23 mouse cellular contexts compared by ENCODE assay signal in genomic region chr11:77384151-77384550, GRCm38 (mm10).
DNase-seq lines count a peak whose midpoint lies in the region; ATAC-seq and TF ChIP-seq lines count a peak whose summit lies in the region.
"Had no signal": no experiment of that assay in that cellular context is flagged by ENCODE, and none has a peak within 500 bp of the region (broad histone marks: within the 10 kb centered on the region; RNA-seq: fewer than 3 reads in every experiment).

No protein-coding gene starts in this region.

- H3K27me3 ChIP-seq in heart, embryonic 16.5 days (ENCODE audit: control insufficient read depth, insufficient read depth, low read length): no peaks in the 10 kb centered on the region
- no peaks in the 10 kb centered on the region for H3K27me3 ChIP-seq in lung, embryonic 16.5 days (ENCODE audit: control insufficient read depth, insufficient read depth, low read depth, low read length)
- H3K27me3 ChIP-seq: kidney, embryonic 15.5 days; limb, embryonic 13.5 days; liver, embryonic 13.5 days had no signal

- no peak for ATAC-seq in heart, embryonic 16.5 days (replicated peaks; ENCODE audit: extremely low read depth, insufficient read depth, low FRiP score)
- no peak for ATAC-seq in lung, embryonic 16.5 days (ENCODE audit: low read depth)
- ATAC-seq: forebrain, embryonic 16.5 days; hindbrain, embryonic 16.5 days; midbrain, embryonic 16.5 days had no signal

- H3K9me3 ChIP-seq in heart, embryonic 16.5 days (replicated peaks; ENCODE audit: control insufficient read depth, low read length): no peaks in the 10 kb centered on the region
- H3K9me3 ChIP-seq in lung, embryonic 16.5 days (ENCODE audit: control insufficient read depth, low read length): no peaks in the 10 kb centered on the region; the same call in 1 of the 2 replicates
- H3K9me3 ChIP-seq: kidney, embryonic 15.5 days; limb, embryonic 13.5 days; liver, embryonic 13.5 days had no signal

- 44% methylated on average over 3 of the region's 3 CpGs for WGBS in heart, embryonic 16.5 days
- WGBS in lung, embryonic 16.5 days: 30% methylated on average over 3 of the region's 3 CpGs

- no peak for DNase-seq in gastrocnemius, adult 2 months
- no peak for DNase-seq in gastrocnemius, postnatal 4 days (ENCODE audit: low spot score in 2 of 2)
- DNase-seq in heart, adult 8-10 months (ENCODE audit: low spot score): no peak
- DNase-seq in lung, postnatal 4 days: no peak
- peak; percentile 11 for DNase-seq in 3T3-L1 (ENCODE audit: low read depth, low spot score)
- no peak for DNase-seq in cerebellum, postnatal 10 days
- DNase-seq: adrenal gland, postnatal 25 days; cerebellum, adult 18-20 months; cerebellum, postnatal 14 days; kidney, adult 18-20 months; kidney, postnatal 36 days; liver, embryonic 13.5 days; spleen, adult 18-20 months had no signal

- H3K4me3 ChIP-seq in gastrocnemius, adult 2 months: no peak overlapping the region
- H3K4me3 ChIP-seq in heart, embryonic 16.5 days (ENCODE audit: low read length): no peak overlapping the region
- no peak overlapping the region for H3K4me3 ChIP-seq in lung, embryonic 16.5 days (ENCODE audit: low read length)
- H3K4me3 ChIP-seq: erythroblast, embryonic 14.5 days; kidney, embryonic 15.5 days; layer of hippocampus, adult 2 months; limb, embryonic 13.5 days; liver, embryonic 13.5 days; midbrain, embryonic 10.5 days had no signal

- TF ChIP-seq CTCF in gastrocnemius, adult 2 months (IDR thresholded peaks at IDR 0.05): no peak

- intact Hi-C loops in gastrocnemius, adult 2 months (cut with DNase I): no loop called here

- no peak overlapping the region for H3K9ac ChIP-seq in heart, embryonic 16.5 days (ENCODE audit: low read length)
- H3K9ac ChIP-seq in lung, embryonic 16.5 days (ENCODE audit: low read length): no peak overlapping the region
- H3K9ac ChIP-seq: kidney, embryonic 15.5 days; limb, embryonic 13.5 days; liver, embryonic 13.5 days had no signal

- H3K4me1 ChIP-seq in heart, embryonic 16.5 days (ENCODE audit: control insufficient read depth, insufficient read depth, low read length): peaks cover 39% of the 10 kb centered on the region
- peaks cover 27% of the 10 kb centered on the region for H3K4me1 ChIP-seq in lung, embryonic 16.5 days (replicated peaks; ENCODE audit: control insufficient read depth, insufficient read depth, low read length)
- H3K4me1 ChIP-seq: kidney, embryonic 15.5 days; limb, embryonic 13.5 days; midbrain, embryonic 10.5 days had no signal

- peaks cover 4% of the 10 kb centered on the region; the same call in 1 of the 2 replicates for H3K36me3 ChIP-seq in heart, embryonic 16.5 days (ENCODE audit: control insufficient read depth, insufficient read depth)
- 0 out of 2 replicates have a peak, but pooled peaks cover 2% of the 10 kb centered on the region for H3K36me3 ChIP-seq in lung, embryonic 16.5 days (ENCODE audit: control insufficient read depth, insufficient read depth, low read length)
- H3K36me3 ChIP-seq: kidney, embryonic 15.5 days; limb, embryonic 13.5 days had no signal

- peak overlapping the region; percentile 72 for H3K27ac ChIP-seq in gastrocnemius, adult 2 months
- H3K27ac ChIP-seq in heart, embryonic 16.5 days (ENCODE audit: low read length): 0 out of 2 replicates have a peak overlapping the region, but pooled peaks have one; percentile 6
- H3K27ac ChIP-seq in lung, embryonic 16.5 days (ENCODE audit: low read length): peak overlapping the region; percentile 64
- H3K27ac ChIP-seq: kidney, embryonic 15.5 days; layer of hippocampus, adult 2 months; limb, embryonic 13.5 days; liver, embryonic 13.5 days; midbrain, embryonic 10.5 days had no signal

- no peak overlapping the region for H3K4me2 ChIP-seq in heart, embryonic 16.5 days (ENCODE audit: low read depth, low read length)
- H3K4me2 ChIP-seq in lung, embryonic 16.5 days (ENCODE audit: low read depth, low read length): no peak overlapping the region
- H3K4me2 ChIP-seq: kidney, embryonic 15.5 days; limb, embryonic 13.5 days; liver, embryonic 13.5 days had no signal

Comparison
In these comparisons a context has a peak if more than half of its experiments do, and no peak if none do; other contexts are left out.
1. H3K27ac ChIP-seq: peak in every context shown above with its lines; median percentile 72 in gastrocnemius, adult 2 months; 64 in lung, embryonic 16.5 days; 6 in heart, embryonic 16.5 days.